Mouse (Mus musculus): ENCODE measurements around the gene Acad12. TPM values are rescaled to one million over a fixed set of nuclear protein-coding genes. Genes with fewer than 3 reads are reported as not detected.
A peak's percentile ranks its signal among the peaks of the same experiment; 100 is the strongest.
"Not testable (repeated sequence)": the region's sequence is repeated elsewhere in the genome, so short reads cannot be mapped to it uniquely, and the experiment has no call there.

Gene Acad12
- total RNA-seq, 2 experiments from 2014 or later, result 5.0 to 5.5 TPM

GRCm38 (mm10) chr5:121623241-121623640 lies 4.5 kb upstream of the Acad12 start:
- DNase-seq (ENCODE audit: low spot score in 2 of 2), result no peak
- intact Hi-C loops (cut with DNase I), result no loop called here

DNA sequence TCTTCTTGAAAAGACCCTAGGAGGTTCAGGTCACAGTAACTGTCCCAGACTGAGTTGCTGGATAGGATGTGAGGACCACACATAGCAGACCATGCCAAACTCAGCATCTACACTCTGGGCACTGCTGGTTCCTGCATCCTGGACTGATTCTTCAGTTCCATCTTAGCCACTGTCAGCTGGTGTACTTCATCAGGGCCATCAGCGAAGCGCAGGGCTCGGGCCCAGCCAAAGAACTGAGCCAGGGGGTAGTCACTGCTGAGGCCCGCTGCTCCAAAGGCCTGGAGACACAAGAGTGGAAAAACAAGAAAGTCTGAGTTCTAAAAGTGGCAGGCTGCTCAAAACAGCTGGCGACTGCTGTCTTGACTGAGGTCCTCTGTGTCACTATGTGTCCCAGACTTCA lies 2.4 kb upstream of the Acad12 start:
- no peak for DNase-seq (ENCODE audit: low spot score in 2 of 2)
- intact Hi-C loops (cut with DNase I), result no loop called here

GRCm38 (mm10) chr5:121614921-121615320 lies 3.8 kb downstream of the Acad12 start:
- intact Hi-C loops (cut with DNase I); DNase-seq (ENCODE audit: low spot score in 2 of 2): not testable (repeated sequence)

GRCm38 (mm10) chr5:121612036-121612435 lies 6.7 kb downstream of the Acad12 start:
- DNase-seq (ENCODE audit: low spot score in 2 of 2), result no peak
- intact Hi-C loops (cut with DNase I), result no loop called here

DNA sequence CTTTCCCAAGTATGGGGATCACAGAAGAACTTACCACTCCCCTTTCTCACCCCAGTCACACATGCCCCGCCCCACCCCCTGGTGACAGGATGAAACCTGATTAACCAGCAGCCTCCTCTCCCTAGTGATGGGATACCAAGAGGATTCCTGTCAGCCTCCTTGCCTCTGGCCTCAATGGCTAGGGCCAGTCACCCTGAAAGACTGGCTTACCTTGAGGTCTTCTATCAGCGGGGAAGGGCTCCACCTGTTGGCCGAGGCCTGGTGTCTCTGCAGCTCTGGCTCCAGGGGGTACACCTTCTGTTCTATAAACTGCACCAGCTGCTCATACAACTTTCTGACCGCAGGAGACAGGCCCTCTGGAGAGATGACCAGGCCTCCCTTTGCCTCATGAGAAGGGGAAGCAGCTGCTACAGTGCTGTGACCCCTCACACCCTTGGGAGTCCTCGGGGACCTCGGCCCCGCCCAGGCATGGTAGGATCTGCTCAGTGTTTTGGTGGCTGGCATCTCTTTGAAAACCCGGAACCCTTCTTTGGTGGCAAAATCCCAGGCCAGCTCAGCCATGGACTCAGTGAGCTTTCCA lies 9.1 kb downstream of the Acad12 start:
- DNase-seq (ENCODE audit: low spot score in 2 of 2); intact Hi-C loops (cut with DNase I): not testable (repeated sequence)

GRCm38 (mm10) chr5:121606151-121606550 lies 12.6 kb downstream of the Acad12 start:
- intact Hi-C loops (cut with DNase I), result no loop called here

DNA sequence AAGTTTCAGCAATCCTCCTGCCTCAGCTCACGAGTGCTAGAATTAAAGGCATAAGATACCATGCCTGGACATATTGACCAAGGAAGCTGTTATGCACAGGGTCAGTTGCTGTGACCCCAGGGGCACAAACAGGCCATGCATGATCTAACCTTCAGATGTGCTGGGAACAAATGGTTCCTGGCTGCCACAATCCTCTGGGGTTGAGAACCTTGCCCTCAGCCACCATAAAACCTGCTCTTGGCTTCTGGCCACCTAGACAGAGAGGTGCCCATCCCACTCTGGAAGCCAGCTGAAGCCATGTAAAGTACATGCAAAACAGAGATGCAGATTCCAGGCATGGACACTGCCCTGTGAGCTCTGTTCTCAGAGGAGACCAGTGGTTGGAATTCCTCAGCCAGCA lies 14.9 kb downstream of the Acad12 start:
- DNase-seq (ENCODE audit: low spot score in 2 of 2), result not testable (repeated sequence)
- intact Hi-C loops (cut with DNase I), result loop anchor here (2.0 to 5.0 kb wide), 2 partner anchors 39 to 57 kb away; partner anchors contain the start of genes Adam1a, Gm42878 and Mapkapk5

More at GRCm38 (mm10) chr5:121606151-121606550, 12.6 kb downstream of the Acad12 start:
- peak; percentile 75 to 76 for DNase-seq (ENCODE audit: low spot score in 2 of 2)

GRCm38 (mm10) chr5:121601547-121602299 lies 17.0 kb downstream of the Acad12 start:
- intact Hi-C loops (cut with DNase I), result loop anchor here (2.0 to 5.0 kb wide), 2 partner anchors 37 to 54 kb away; partner anchors contain the start of genes Adam1a, Gm42878 and Mapkapk5
- peak; percentile 84 to 92 for DNase-seq (ENCODE audit: low spot score in 2 of 2)

DNA sequence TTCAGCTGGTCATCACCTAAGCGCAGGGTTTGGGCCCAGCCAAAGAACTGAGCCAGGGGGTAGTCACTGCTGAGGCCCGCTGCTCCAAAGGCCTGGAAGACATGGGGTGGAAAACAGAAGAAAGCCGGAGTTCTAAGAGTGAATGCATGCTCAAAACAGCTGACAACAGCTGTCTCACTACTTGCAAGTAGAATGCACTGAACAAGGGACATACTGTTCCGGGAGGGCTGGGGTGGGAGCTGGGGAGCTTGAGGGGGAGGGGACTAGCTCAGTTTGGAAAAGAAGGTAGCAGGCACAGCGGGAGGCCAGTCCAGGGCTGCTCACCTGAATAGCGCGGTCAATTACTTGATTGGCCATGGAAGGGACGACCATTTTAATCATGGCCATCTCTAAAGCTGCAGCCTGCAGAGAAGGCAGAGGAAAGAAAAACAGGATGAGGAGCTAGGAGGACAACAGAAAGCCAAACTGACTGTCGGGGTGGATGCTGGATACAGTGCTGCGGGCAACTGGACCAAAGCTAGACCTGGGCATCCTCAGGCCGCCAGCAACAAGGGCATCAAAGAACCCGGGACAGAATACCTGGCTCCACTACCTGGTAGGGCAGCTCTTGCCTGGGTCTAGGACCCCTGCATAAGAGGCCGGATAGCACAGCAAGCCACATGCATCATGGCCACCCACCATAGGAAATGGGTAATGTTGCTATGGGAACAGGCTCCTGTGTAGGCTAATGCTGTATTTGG lies 19.7 kb downstream of the Acad12 start:
- intact Hi-C loops (cut with DNase I), result no loop called here
- DNase-seq (ENCODE audit: low spot score in 2 of 2), result no peak

DNA sequence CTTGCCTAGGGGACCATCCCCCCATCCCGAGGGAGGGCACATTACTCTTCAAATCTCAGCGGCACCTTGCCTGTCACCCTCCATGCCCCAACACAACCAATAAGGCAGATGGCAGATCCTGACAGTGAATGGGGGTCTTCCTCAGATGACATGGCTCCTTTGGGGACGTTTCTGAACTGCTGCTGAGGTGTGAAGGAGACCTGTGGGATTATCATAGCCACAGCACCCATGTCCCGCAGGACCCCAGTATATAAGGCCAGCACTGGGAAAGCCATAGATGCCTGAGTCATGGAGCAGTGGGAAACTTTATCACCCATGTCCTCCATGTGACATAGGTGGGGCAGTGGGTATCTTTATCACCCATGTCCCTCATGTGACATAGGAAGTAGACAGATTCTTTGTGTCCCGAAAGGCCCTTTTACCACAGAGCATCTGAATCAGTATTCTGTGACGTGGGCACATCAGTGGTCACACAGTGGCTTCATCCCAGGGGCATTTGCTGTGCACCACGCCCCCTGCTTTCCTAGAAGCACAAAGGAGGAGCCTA lies 20.7 kb downstream of the Acad12 start:
- DNase-seq (ENCODE audit: low spot score in 2 of 2), result no peak
- intact Hi-C loops (cut with DNase I), result no loop called here

GRCm38 (mm10) chr5:121597332-121597731 lies 21.4 kb downstream of the Acad12 start:
- intact Hi-C loops (cut with DNase I), result no loop called here
- DNase-seq (ENCODE audit: low spot score in 2 of 2), result no peak

DNA sequence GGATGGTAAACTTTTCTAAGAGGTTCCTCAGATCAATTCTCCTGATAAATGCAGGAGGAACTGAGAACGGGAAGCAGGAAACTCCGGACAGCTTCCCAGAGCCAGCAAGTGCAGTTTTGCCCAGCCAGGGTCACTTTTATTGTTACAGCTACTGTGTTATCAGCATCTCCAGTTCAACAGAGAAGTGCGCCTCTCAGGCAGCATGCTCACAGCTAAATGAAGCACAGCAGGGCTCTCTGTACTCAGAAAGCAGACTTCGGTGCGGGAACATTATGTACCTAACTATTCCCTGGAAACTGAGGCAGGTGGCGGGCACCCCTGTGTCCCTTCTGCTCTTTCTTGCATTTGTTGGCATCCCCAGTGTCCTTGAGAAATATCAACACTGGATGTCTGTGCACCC lies 22.5 kb downstream of the Acad12 start:
- DNase-seq (ENCODE audit: low spot score in 2 of 2), result no peak
- intact Hi-C loops (cut with DNase I), result no loop called here

GRCm38 (mm10) chr5:121595758-121596157 lies 23.0 kb downstream of the Acad12 start:
- DNase-seq (ENCODE audit: low spot score in 2 of 2), result no peak
- intact Hi-C loops (cut with DNase I), result no loop called here

DNA sequence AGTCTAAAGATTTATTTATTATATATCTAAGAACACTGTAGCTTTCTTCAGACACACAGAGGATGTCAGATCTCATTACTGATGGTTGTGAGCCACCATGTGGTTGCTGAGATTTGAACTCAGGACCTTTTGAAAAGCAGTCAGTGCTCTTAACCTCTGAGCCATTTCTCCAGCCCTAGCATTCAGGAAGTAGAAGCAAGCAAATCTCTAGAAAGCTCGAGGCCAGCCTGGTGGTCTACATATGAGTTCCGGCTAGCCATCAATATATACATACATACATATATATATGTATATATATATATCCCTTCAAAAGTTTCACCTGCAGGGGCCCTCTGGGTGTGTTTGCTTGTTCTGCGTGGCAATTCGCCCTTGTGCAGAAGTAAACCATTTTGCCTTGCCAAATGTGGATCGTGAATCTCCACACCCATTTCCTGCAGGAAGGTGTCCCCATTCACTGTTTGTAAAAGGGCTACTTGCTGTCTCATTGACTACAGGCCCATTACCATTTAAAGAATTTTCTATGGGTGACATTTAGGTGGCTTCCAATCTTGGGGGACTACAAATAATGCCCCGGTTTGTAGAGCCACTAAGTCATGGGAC lies 23.9 kb downstream of the Acad12 start:
- no peak for DNase-seq (ENCODE audit: low spot score in 2 of 2)
- intact Hi-C loops (cut with DNase I), result no loop called here

- intact Hi-C loops (cut with DNase I), result no loop called here
Observed at GRCm38 (mm10) chr5:121593451-121594401, 25.0 kb downstream of the Acad12 start, which contains the start of gene Aldh2. Gene Aldh2 (minus strand): TSS chr5:121593824.

GRCm38 (mm10) chr5:121592816-121593407 lies 25.8 kb downstream of the Acad12 start:
- DNase-seq (ENCODE audit: low spot score in 2 of 2), result no peak
- intact Hi-C loops (cut with DNase I), result no loop called here

More at GRCm38 (mm10) chr5:121593451-121594401, 25.0 kb downstream of the Acad12 start, which contains the start of gene Aldh2:
- DNase-seq (ENCODE audit: low spot score in 2 of 2), result peak; percentile 74 to 76

GRCm38 (mm10) chr5:121592064-121592815 lies 26.5 kb downstream of the Acad12 start:
- intact Hi-C loops (cut with DNase I), result no loop called here
- no peak for DNase-seq (ENCODE audit: low spot score in 2 of 2)

Data from left cerebral cortex, postnatal 14 days (tissue).